Mouse (Mus musculus): ENCODE results near the gene Klhl31. TPM values are rescaled to one million over a fixed set of nuclear protein-coding genes. Genes with fewer than 3 reads are reported as not detected.

The Klhl31 gene
- not detected in 2 replicates for polyA plus RNA-seq (2012)

GRCm38 (mm10) chr9:77636450-77636951, at the start of gene Klhl31:
Gene Klhl31, plus strand, starts transcription at chr9:77636500.
- TF ChIP-seq GATA1 (IDR thresholded peaks at IDR 0.05; ENCODE audit: low read length), result no peak

- TF ChIP-seq GATA1 (IDR thresholded peaks at IDR 0.05; ENCODE audit: low read length), result no peak
Observed at GRCm38 (mm10) chr9:77586806-77587591, 49.3 kb upstream of the Klhl31 start.

- no peak for TF ChIP-seq GATA1 (IDR thresholded peaks at IDR 0.05; ENCODE audit: low read length)
Observed at GRCm38 (mm10) chr9:77587616-77588015, 48.7 kb upstream of the Klhl31 start.

- no peak for TF ChIP-seq GATA1 (IDR thresholded peaks at IDR 0.05; ENCODE audit: low read length)
Observed at GRCm38 (mm10) chr9:77589496-77589895, 46.8 kb upstream of the Klhl31 start.

- TF ChIP-seq GATA1 (IDR thresholded peaks at IDR 0.05; ENCODE audit: low read length), result no peak
Observed at GRCm38 (mm10) chr9:77592423-77592822, 43.9 kb upstream of the Klhl31 start.

- no peak for TF ChIP-seq GATA1 (IDR thresholded peaks at IDR 0.05; ENCODE audit: low read length)
Observed at GRCm38 (mm10) chr9:77595006-77595626, 41.2 kb upstream of the Klhl31 start.

GRCm38 (mm10) chr9:77596355-77596754, 39.9 kb upstream of the Klhl31 start:
- TF ChIP-seq GATA1 (IDR thresholded peaks at IDR 0.05; ENCODE audit: low read length), result no peak

- TF ChIP-seq GATA1 (IDR thresholded peaks at IDR 0.05; ENCODE audit: low read length), result no peak
Observed at GRCm38 (mm10) chr9:77598560-77598959, 37.7 kb upstream of the Klhl31 start.

- no peak for TF ChIP-seq GATA1 (IDR thresholded peaks at IDR 0.05; ENCODE audit: low read length)
Observed at GRCm38 (mm10) chr9:77602302-77603266, 33.7 kb upstream of the Klhl31 start.

GRCm38 (mm10) chr9:77603965-77604509, 32.3 kb upstream of the Klhl31 start:
- no peak for TF ChIP-seq GATA1 (IDR thresholded peaks at IDR 0.05; ENCODE audit: low read length)

GRCm38 (mm10) chr9:77607295-77607694, 29.0 kb upstream of the Klhl31 start:
- TF ChIP-seq GATA1 (IDR thresholded peaks at IDR 0.05; ENCODE audit: low read length), result no peak

GRCm38 (mm10) chr9:77607840-77608239, 28.5 kb upstream of the Klhl31 start:
- TF ChIP-seq GATA1 (IDR thresholded peaks at IDR 0.05; ENCODE audit: low read length), result no peak

GRCm38 (mm10) chr9:77610811-77611210, 25.5 kb upstream of the Klhl31 start:
- no peak for TF ChIP-seq GATA1 (IDR thresholded peaks at IDR 0.05; ENCODE audit: low read length)

GRCm38 (mm10) chr9:77612349-77612748, 24.0 kb upstream of the Klhl31 start:
- no peak for TF ChIP-seq GATA1 (IDR thresholded peaks at IDR 0.05; ENCODE audit: low read length)

GRCm38 (mm10) chr9:77615868-77616267, 20.4 kb upstream of the Klhl31 start:
- no peak for TF ChIP-seq GATA1 (IDR thresholded peaks at IDR 0.05; ENCODE audit: low read length)
